Mouse (Mus musculus) activated CD4-positive, CD25-positive, alpha-beta regulatory T cell, adult 4 months (primary cell): ENCODE data around the gene Epha3. TPM values are rescaled to one million over a fixed set of nuclear protein-coding genes. Genes with fewer than 3 reads are reported as not detected.

Source experiments
- ATAC-seq: one replicate; pipeline ENCODE4 v1.8.0; 2017
- polyA plus RNA-seq, 2 experiments: library from polyadenylated mRNA; unstranded; fragments of 100-300 nt; shearing (Covaris generic); gene quantifications; one replicate each; pipeline ENCODE4 v1.2.1; 2017

The Epha3 gene
- polyA plus RNA-seq, 2 experiments from 2014 or later, result 0.57 to 1.2 TPM

GRCm38 (mm10) chr16:63783544-63783943 lies 80.4 kb downstream of the Epha3 start:
- no peak for ATAC-seq

- ATAC-seq, result no peak
Measured at GRCm38 (mm10) chr16:63782101-63782500, 81.9 kb downstream of the Epha3 start.

DNA sequence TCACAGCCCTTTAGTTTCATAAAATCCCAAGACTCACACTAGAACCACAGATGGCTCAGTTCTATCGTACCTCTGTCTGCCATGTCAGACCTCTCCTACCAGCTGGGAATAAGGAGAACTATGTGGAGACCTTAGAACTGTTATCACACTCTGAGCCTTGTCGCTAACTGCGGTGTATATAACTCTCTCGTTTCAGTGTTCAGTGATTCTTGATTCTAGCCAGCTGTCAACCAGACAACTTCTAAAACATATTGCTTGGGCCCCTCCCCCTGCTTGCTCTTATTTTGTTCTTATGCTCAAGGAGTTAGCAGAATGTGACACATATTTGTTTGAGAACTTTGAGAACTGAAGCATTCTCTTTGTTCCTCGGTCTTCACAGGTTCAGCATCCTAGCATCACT lies 83.8 kb downstream of the Epha3 start:
- no peak for ATAC-seq

DNA sequence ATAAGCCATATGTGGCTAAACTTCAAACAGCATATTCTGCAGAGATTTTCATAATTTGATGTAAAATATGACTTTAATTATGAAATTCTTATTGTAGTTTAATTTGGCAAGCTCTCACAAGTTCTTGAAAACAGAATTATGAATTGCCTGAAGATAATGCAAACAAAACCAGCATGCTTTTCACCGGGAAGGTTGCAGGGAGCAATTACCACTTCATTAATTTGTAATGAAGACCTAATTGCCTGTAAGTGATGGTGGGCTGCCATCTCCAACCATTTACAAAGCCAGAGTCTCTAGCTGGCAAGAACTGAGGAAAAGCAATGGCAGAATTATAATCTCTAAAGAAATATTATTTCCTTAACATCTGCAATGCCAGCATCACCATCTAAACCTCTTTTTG lies 86.2 kb downstream of the Epha3 start:
- ATAC-seq, result no peak

DNA sequence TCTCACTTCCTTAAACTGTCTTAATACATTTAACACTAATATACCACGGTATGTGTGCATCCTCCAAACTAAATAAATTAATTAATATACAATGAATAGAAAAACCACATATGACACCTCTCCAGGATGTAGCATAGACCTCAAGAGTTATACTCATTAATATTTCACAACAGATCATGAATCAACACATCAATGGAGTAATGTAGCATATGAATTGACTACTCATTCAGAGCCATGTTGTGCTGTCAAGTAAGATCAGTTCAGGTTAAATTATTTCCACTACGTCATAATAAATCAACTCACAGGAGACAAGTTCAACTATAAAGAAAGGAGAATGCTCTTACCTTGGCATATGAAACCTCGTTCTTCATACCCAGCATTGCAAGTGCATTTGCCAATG lies 91.4 kb downstream of the Epha3 start:
- ATAC-seq, result no peak

- ATAC-seq, result no peak
Measured at GRCm38 (mm10) chr16:63767589-63767988, 96.4 kb downstream of the Epha3 start.

- no peak for ATAC-seq
Measured at GRCm38 (mm10) chr16:63761177-63761576, 102.8 kb downstream of the Epha3 start.

DNA sequence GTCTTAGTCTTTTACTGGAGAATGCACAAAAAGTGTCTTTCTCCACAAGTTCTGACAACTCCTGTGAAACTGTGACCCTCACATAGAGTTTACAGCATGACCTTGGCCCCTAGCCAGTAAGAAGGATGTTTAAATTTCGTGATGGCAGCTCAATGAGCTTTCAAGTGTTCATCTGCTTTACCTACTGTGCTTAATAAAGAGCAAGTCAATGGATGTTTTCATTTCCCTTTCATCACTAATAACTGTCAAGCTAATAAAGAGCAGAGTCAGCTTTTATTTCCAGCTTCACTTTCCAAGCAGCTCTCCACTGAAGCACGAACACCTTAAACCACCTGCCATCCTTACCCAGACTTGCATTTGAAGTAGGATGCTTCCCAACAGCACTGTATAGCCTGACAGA lies 103.9 kb downstream of the Epha3 start:
- ATAC-seq, result no peak

DNA sequence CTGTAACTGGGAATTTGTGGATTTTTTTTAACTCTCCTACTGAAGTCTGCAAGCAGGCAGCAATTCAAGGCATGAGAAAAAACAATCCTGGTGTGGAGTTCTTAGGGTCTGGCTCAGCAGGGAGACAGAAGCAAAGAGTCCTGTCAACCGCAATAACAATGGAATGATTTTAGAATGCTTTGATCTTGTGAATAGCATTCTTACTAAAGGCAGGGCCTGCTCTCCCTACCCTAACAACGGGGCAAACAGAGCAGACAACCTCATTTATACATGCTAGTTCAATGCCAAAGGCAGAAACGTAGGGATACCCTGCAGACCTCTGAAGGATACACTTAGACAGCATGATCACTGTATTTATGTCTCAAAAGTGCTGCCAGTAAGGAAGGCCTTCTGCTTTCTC lies 110.9 kb downstream of the Epha3 start:
- ATAC-seq, result no peak

- no peak for ATAC-seq
Measured at GRCm38 (mm10) chr16:63747817-63748216, 116.2 kb downstream of the Epha3 start.

DNA sequence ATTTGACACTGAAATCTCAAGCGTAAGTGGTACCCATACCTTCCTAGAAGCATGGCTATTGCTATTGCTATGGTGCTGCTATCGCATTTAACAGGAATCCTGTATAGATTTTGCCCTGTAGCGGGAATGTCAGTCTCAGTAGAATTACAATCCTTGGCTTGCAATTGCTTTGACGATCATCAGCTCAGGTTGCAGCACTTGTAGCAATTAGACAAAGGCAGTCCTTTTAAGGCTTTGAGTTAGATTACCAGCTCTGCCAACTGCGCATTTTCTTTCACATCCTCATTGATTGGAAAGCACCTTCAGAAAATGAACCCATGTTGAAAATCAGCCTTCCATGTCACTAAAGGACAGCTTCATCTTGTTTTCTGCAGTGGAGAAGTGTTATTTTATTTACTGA lies 118.5 kb downstream of the Epha3 start:
- ATAC-seq, result no peak

DNA sequence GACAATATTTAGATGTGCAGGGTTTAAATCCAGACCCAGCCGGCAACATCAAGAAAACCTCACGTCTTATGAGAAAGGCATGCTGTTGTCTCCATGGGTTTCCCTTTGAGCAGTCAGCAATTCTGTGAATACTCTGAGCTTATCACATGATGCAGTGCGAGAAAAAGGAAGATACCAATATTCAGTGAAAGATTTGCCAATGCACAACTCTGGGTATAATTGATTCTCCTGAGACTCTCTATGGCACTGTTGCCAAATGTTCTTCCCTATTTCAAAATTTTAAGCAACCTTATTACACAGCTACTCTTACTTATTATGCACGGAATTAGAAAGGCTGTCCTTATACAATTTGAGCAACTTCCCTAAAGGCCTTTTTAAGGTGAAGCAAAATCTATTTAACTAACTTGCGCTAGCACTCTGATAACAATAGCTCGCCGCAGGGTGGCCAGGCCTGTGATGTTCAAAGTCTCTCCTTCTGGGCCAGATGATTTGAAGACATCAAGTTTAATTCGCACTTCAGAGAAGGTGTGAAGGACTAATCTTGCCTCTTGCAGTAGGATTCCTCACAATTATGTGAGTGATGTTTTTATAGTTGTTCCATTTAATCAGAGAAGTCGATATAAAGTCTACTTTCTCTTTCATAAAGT lies 120.6 kb downstream of the Epha3 start:
- ATAC-seq, result no peak

- ATAC-seq, result no peak
Measured at GRCm38 (mm10) chr16:63719235-63719634, 144.7 kb downstream of the Epha3 start.

- ATAC-seq, result no peak
Measured at GRCm38 (mm10) chr16:63717317-63717716, 146.7 kb downstream of the Epha3 start.

DNA sequence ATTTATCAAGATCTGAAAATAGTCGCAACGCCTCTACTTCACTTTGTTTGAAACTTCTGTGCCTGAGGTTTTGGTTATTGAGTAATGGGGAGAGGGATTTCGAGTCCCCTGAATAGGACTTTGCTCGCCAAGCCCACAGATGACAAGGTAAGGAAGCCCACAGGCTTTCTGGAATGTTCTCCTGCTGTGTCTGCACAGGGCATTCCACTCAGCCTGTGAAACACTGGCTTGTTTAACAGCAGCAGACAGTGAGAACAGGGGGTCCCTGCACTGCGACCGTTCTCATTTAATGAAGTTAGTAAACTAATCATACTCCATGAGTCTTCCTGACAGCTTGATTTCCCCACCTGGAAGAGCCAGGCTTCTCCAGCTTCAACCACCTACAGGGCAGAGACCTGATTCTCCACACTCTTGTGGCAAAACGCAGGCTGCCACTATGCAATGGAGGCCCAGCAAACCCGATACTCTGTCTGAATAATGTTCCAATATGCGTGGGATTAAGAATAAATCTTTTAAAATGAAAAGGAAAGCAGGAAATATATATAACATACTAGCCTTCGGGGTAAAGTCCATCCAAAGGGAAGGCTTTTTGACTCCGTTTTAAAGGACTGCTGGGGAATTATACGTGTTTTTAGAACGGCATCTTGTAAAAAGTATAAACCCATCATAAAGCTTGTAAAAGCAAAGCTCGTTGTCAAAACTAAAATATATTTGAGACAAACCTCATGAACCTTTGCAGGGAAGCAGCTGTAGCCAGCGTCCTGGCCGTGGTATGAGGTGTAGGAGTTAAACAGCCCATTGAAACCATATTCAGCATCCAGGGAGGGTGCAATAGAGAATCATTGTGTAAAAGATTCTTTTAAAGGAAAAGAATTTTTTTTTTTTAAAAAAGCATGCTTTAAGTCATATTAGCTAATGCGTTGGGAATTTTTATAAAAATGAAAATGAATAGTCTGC lies 156.8 kb downstream of the Epha3 start:
- no peak for ATAC-seq

DNA sequence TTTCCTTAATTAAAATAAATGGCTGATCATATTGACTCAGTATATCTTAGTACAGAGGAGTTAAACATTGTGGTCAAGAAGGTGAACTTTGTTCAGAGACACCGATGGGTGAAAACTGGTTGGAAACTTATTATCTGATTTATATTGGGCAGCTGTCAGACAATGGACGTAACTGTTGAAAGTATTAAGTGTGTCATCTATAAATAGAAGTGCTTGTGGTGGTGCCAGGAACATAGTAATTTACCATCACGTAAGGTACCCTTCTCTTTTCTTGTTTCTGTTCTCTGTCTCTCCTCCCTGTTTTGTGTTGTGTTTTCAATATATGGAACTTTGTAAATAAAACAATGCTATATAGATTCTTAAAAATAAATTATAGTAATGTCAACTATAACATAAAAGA lies 174.6 kb downstream of the Epha3 start:
- no peak for ATAC-seq

GRCm38 (mm10) chr16:63684211-63684610 lies 179.8 kb downstream of the Epha3 start:
- ATAC-seq, result no peak

DNA sequence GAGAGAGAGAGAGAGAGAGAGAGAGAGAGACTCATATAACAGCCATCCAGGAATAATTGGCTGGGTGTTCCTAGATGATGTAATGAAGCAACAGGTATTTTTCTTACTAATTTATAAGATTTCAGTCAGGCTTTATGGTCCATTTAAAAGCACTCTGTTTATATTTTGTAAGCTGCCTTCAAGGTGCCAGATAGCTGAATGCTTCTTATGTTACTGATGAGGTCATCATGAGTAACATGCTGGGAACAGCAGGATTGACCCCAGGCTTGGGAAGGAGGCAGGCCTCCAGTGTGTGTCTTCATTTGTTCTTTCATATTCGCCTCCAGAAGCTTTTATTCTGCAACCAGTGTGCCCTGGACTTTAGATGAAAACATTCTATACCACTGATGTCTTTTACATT lies 189.5 kb downstream of the Epha3 start:
- no peak for ATAC-seq

GRCm38 (mm10) chr16:63673236-63673840 lies 190.6 kb downstream of the Epha3 start:
- no peak for ATAC-seq

DNA sequence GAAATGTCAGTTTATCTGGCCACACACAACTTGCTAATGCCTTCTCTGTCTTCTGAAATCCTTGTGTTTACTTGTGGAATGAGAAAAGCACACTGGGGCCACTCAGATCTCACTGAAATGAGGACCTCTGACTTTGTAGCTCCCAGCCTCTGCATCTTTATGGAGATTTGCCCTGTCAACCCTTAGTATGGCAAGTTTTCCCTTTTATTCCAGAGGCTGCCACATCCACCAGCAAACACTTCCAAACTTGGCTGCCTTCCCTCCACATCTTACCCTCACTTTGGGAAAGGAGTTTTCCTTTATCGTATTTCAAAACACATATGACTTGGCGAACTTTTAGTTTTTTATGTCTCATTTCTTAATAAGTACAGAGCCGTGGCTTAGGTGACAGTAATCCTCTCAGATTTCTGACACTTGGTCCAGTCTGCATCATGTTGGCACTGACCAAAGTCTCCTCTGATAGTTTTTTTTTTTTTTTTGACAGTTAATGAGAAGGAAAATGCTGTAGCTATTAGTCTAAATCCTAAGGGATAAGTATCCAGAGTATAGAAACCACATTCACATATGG lies 198.0 kb downstream of the Epha3 start:
- ATAC-seq, result no peak

DNA sequence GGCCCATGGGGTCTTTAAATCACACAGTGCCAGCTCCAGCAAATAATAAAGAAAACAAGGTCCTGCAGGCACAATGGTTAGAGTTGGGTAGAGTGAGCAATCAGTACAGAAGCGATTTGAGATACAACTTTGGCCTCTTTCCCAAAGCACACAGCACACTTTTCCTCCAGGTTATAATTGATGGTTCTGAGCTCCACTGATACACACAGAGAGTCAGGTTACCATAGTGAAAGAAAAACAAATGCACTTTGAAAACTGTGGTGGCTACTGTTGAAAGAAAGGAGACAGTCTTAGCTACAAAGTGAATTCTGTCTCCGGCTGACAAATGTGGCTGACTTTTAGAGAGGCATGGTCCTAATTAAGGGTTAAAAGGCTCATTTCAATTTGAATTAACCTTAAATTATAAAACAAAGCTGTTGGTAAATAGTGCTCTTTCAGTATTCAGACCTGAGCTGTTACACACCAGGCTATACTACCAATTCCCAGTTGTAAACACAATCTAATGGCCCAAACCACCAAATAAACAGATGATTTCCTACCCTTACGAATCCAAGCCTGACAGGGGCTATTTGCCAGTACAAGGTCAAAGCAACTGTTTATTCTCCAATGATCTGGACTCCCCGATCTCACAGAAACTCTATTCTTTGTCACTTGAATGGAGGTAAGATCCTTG lies 205.5 kb downstream of the Epha3 start:
- no peak for ATAC-seq

- ATAC-seq, result no peak
Measured at GRCm38 (mm10) chr16:63657743-63658142, 206.2 kb downstream of the Epha3 start.
